Mouse (Mus musculus) telencephalon, adult 2 months (tissue): ENCODE results near the gene Fscn1.

Source experiments
- DNase-seq: peaks from one replicate; pipeline ENCODE4 v3.0.0-alpha.2; 2011; ENCODE audit warnings: low read depth, low spot score

Gene Fscn1

GRCm38 (mm10) chr5:142973971-142974370, 13.8 kb downstream of the Fscn1 start:
- no peak for DNase-seq

DNA sequence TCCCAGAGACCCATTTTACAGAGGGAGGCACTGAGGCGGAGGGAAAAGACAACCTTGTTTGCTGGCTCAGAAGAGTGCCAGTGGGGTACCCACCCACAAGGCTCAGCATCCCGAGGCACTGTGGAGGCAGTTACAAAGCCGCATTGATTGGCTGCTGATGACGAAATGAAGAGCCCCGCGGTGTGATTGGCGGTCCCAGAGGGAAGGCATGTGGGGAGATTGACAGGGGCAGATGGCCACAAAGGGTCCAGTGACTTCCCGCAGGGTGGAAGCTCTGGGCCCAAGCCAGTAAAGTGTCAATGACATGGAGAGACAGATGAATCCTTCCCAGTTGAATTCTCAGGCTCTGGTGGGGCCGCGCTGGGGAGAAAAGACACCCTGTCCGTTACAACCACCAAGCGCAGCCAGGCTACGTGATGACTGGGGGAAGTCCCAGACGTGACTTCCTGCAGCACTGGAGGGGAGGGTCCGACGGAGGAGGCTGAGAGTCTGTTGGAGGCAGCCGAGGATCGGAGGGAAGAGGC, 14.5 kb downstream of the Fscn1 start:
- DNase-seq = peak; percentile 83

- DNase-seq = no peak
These were observed 16.4 kb downstream of the Fscn1 start for GRCm38 (mm10) chr5:142976516-142976915.

- DNase-seq = no peak
These were observed 22.1 kb downstream of the Fscn1 start for GRCm38 (mm10) chr5:142982046-142982801.

- no peak for DNase-seq
These were observed 23.0 kb downstream of the Fscn1 start for GRCm38 (mm10) chr5:142983174-142983573.

DNA sequence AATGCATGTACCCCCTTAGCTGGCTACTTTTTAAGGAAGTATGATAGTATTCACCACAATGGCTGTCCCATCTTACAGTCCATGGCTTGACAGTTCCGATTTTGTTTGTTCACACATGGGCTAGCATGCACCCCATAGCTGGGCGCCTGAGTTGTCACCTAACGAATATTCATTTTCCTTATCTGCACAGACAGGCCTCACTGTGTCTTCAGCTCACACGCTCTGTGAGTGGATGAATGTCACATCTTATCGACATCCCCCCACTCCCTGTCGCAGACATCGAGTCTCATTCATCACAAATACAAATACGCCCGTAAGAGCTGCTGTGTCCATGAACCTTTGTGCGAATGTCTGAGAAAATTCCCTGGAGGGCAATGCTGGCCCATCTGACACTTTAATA, 24.1 kb downstream of the Fscn1 start:
- DNase-seq = no peak

DNA sequence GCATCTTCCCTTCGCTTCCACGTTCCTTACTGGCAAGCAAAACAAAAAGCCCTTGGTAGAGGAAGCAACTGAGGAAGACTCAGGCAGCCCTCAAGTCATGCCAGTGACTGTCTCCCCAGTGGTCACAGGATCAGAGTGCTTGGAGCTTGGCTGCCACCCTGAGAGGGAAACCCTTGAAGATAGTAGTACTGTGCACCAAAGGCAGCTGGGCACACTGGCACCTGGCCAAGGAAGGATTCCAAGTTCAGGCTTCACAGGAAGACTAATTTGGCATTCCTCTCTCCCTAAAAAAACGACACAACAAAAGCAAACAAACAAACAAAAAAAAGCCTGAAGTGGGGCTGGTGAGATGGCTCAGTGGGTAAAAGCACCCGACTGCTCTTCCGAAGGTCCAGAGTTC, 28.4 kb downstream of the Fscn1 start:
- no peak for DNase-seq

GRCm38 (mm10) chr5:142989167-142989566, 29.0 kb downstream of the Fscn1 start:
- no peak for DNase-seq

GRCm38 (mm10) chr5:142994746-142995145, 34.6 kb downstream of the Fscn1 start:
- DNase-seq = no peak

DNA sequence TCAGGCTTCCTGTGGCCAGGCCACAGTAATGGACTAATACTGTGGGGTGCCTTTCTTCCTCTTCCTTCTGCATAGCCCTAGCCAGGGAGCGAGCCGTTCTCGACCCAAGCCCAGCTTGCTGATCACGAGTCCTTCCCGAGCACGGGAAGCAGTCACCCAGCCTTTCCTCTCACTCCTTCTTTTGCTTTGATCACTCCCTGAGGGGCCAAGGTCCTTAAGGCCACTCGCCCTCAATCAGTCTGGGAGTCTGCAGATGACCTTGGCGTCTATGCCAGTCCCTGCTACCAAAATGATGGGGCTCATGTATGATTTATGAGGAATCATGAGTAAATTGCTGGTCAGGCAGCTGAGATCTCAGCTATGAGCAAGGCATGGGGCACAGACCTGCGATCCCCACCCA, 37.4 kb downstream of the Fscn1 start:
- DNase-seq = no peak

DNA sequence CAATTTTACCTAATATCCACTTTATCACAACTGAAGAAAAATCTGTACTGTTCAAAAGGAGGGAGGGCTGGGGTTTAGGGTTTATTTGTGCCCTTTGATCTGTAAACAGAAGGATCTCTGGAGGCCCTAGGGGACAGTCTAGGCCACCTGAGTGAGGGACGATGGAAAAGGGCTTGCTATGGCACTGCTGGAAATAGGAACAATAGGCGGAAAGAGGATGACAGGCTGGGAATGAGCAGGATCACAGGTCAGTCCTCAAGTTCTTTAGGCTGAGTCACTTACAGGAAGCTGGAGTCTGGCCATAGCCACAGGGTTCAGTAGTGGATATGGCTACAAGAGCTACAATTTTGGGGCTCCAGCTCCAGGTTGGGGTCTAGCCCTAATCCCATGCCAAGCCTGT, 38.0 kb downstream of the Fscn1 start:
- no peak for DNase-seq

DNA sequence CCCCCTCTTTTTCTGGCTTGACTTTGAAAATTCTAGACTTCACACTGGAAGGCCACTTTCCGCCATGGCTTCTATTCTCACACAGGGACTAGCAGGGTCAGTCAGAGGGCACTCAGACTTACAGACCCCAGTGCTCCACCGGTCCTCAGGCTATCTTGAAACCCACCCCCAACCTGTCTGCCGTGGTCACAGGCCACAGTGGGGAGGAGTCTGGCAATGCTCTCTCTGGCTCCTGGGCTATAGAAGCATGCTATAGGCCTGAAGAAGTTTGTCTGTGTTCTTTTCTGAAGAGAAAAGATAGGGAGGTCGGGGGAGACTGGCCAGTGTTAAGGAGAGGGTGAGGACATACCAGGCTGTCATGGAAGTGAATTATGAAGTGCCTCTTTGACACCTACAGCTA, 39.9 kb downstream of the Fscn1 start:
- no peak for DNase-seq

- no peak for DNase-seq
These were observed 40.7 kb downstream of the Fscn1 start for GRCm38 (mm10) chr5:143000654-143001500.

GRCm38 (mm10) chr5:143009383-143009782, 49.2 kb downstream of the Fscn1 start:
- no peak for DNase-seq

- DNase-seq = no peak
These were observed 57.3 kb downstream of the Fscn1 start for GRCm38 (mm10) chr5:143017401-143017800.
